Mouse (Mus musculus) spleen, adult 2 months (tissue): Measurements from ENCODE around the gene Polr2e.

ENCODE experiments used
- CTCF ChIP-seq: fragments of 200-500 bp; IDR thresholded peaks from 2 replicates; pipeline ENCODE4 v1.5.1; 2011; ENCODE audit warnings: mild to moderate bottlenecking, inconsistent platforms; ENCODE audit not compliant: insufficient read depth, insufficient read length, insufficient replicate concordance; ENCODE audit errors: extremely low read depth
- POLR2A ChIP-seq: fragments of 200-500 bp; IDR thresholded peaks from 2 replicates; pipeline ENCODE4 v1.6.1; 2011; ENCODE audit warnings: low read depth, low read length, inconsistent platforms

DNA sequence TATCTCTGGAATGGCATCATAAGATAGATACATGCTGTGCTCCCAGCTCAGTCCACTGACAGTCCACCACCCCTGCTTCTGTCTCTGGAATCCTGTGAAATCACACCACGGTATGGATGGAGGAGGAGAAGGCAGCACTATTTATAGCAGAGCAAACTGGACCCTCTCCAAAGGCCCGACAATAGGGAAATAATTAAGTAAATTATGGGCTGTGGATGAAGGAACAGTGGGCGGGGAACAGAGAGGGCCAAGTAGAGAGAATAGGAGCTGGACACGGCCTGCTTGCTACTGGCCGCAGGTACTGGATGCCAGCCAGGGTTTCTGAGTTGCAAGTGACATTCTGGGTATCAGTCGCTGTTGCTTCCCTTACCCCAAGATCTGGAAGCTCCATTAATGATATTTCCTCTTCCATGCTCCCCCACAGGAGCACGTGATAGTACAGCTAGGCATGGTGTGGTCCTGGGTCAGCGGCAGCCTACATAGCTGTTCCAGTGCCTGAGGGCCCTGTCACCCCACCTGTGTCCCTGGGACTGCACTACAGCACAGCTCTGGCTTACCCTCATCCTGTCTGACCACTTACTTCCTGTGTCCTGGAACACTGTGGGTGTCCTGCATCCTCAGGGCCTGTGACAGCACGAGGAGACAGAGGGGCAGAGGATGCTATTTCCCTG, 45.4 kb upstream of the Polr2e start:
- TF ChIP-seq POLR2A (no peak), CTCF (no peak)
